Mouse (Mus musculus) bone marrow, adult 2 months (tissue): ENCODE results near the gene Med23. TPM values are rescaled to one million over a fixed set of nuclear protein-coding genes. Genes with fewer than 3 reads are reported as not detected.

Experiments used
- H3K27ac ChIP-seq: fragments of 200-500 bp; 2 replicates; pipeline ENCODE4 v1.5.1; 2012; ENCODE audit warnings: low read depth, mild to moderate bottlenecking, control low read depth, inconsistent platforms, low read length; ENCODE audit not compliant: control insufficient read depth, poor library complexity, insufficient read depth
- H3K4me1 ChIP-seq: fragments of 200-500 bp; 2 replicates; pipeline ENCODE4 v1.6.1; 2011; ENCODE audit warnings: low read length; ENCODE audit not compliant: control insufficient read depth, insufficient read depth
- H3K4me3 ChIP-seq: fragments of 200-500 bp; replicated peaks from 2 replicates; pipeline ENCODE3; 2011; ENCODE audit warnings: mild to moderate bottlenecking, low read depth, low read length, control low read depth; ENCODE audit not compliant: control insufficient read depth
- CTCF ChIP-seq: fragments of 200-500 bp; IDR thresholded peaks from 2 replicates; pipeline ENCODE4 v1.5.1; 2011; ENCODE audit warnings: low read length, control low read depth; ENCODE audit not compliant: control insufficient read depth, insufficient read depth
- POLR2A ChIP-seq: fragments of 200-500 bp; IDR thresholded peaks from 2 replicates; pipeline ENCODE4 v1.6.1; 2011; ENCODE audit warnings: low read depth, mild to moderate bottlenecking, control low read depth, low read length, borderline replicate concordance; ENCODE audit not compliant: control insufficient read depth
- WGBS: fragments of 180-500 bp; shearing (Covaris S2); methylation state at CpG from one replicate; pipeline ENCODE4 v1.1.7; 2018; 5-methylcytosine and 5-hydroxymethylcytosine counted together
- polyA plus RNA-seq: library from polyadenylated mRNA; stranded (reverse); fragments of >200 nt; gene quantifications from 2 replicates; pipeline ENCODE4 v1.2.4, GENCODE M21; 2011; ENCODE audit warnings: low replicate concordance; ENCODE audit not compliant: missing spikeins, insufficient read depth, insufficient read length

Gene Med23
- polyA plus RNA-seq: 5.2 and 8.7 TPM in 2 replicates

DNA sequence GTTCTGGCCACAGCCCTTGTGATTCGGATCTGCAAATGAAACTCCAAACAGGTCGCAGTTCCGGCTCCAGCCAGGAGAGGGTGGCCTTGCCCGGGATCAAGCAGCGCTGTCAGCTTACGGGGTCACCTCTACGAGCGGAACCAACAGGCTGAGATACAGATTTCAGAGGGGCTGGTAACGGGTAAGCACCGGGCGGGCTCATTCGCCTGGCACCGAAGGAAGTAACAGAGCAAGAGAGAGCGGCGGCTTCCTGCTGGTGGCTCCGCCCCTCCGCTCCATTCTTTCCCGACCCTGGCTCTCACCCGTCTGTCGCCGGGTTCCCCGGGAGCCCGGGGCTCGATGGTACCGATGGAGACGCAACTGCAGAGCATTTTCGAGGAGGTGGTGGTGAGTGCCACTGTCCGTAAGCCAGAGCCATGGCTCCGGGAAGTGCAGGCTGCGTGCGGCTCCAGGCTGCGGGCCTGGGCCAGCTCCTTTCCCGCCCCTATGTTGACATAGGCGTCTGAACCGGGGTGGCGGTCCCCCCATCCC lies at the start of gene Med23:
Med23 (plus strand) TSS at position 227 of the 531 bp plus-strand sequence.
- under 1% methylated on average over 36 of the region's 36 CpGs for WGBS

DNA sequence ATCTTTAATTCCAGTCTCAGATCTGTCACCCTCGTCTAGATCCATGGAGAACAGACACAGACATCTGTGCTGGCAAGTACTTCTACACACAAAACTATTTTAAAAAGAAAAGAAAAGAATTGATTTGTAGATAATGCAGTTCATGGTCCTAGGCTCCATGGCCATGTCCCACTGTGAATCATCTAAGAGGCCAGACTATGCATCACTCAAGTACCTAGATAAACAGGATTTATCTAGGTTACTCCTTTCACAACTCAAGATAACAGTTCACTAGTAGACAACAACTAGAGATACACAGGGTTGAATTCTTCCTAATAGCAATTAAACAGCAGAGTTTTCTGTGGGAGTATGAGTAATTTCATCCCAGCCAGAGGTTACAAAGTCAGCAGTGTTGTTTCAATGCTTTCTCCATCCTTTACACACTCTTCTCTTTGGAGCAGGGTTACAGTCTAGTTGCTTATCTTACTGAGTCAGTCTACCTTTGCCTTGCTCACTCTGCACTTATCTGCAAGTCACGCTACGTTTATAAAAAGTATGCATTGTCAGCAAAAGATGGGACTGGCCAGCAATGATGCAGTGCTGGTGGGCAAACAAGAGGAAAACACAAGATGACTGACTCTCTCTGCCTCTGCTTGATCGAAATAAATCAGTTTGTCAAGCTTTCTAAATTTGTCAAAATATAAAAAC lies 47.7 kb upstream of the Med23 start:
- no peak overlapping the region for H3K27ac ChIP-seq
- H3K4me1 ChIP-seq: no peaks in the 10 kb centered on the region; the same call in none of the 2 replicates
- 67% methylated on average over 4 of the region's 4 CpGs for WGBS
- no peak overlapping the region for H3K4me3 ChIP-seq
- TF ChIP-seq POLR2A (no peak), CTCF (no peak)

More for the DNA sequence above, at the start of gene Med23:
- peak within 1 kb of the TSS; percentile 96 for H3K4me3 ChIP-seq
- no peak within 1 kb of the TSS for H3K27ac ChIP-seq
- peak; percentile 67; the same call in 1 of the 2 replicates for TF ChIP-seq POLR2A
- TF ChIP-seq CTCF: peak; percentile 90
- H3K4me1 ChIP-seq: no peaks in the 10 kb centered on the region

- Histone ChIP-seq H3K4me1 (peaks cover 1% of the 10 kb centered on the region), H3K4me3 (no peak overlapping the region), H3K27ac (no peak overlapping the region)
- WGBS: 79% methylated on average over 1 of the region's 1 CpGs
- TF ChIP-seq CTCF: no peak
- TF ChIP-seq POLR2A: no peak
Measured at GRCm38 (mm10) chr10:24822842-24823241, 46.9 kb upstream of the Med23 start.

GRCm38 (mm10) chr10:24823265-24823664 lies 46.5 kb upstream of the Med23 start:
- 12% methylated on average over 1 of the region's 1 CpGs for WGBS
- TF ChIP-seq CTCF (no peak), POLR2A (no peak)
- Histone ChIP-seq H3K4me3 (no peak overlapping the region), H3K27ac (no peak overlapping the region), H3K4me1 (peaks cover 1% of the 10 kb centered on the region)

GRCm38 (mm10) chr10:24823697-24824535 lies 45.9 kb upstream of the Med23 start:
- Histone ChIP-seq H3K27ac (peak overlapping the region; percentile 24; the same call in 1 of the 2 replicates), H3K4me1 (peaks cover 1% of the 10 kb centered on the region), H3K4me3 (peak overlapping the region; percentile 49)
- WGBS: 8% methylated on average over 16 of the region's 16 CpGs
- TF ChIP-seq CTCF (no peak), POLR2A (no peak)

GRCm38 (mm10) chr10:24824621-24825020 lies 45.2 kb upstream of the Med23 start:
- no peak overlapping the region for H3K27ac ChIP-seq
- no peak for TF ChIP-seq POLR2A
- H3K4me3 ChIP-seq: no peak overlapping the region
- peaks cover 1% of the 10 kb centered on the region for H3K4me1 ChIP-seq
- 86% methylated on average over 8 of the region's 8 CpGs for WGBS

DNA sequence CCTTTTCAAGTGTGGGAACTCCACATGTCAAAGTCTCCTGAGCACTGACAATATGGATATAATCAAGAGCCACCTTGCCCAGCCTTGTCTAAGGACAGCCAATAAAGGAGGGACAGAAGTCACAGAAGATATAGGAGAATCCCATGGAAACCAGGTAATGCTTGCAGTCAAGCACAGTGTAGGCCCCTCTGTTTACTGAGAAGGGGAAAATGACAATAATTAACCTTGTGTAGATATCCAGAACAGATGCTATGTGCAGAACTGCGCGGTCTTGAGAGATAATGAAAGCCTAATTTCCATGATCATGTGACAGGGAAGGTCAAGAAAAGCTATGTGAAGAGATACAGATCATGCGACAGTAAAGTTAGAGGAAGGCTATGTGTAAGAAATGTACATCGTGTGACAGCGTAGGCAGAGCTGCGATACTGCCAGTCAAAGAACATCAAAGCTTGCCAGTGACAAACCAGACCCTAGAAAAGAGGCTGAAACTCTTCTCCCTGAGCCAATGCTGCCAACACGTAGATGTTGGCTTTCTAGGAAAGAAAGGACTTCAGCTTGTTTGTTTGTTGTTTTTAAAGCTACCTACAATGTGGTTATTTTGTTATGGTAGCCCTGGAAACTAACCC lies 44.2 kb upstream of the Med23 start:
- TF ChIP-seq CTCF (no peak), POLR2A (no peak)
- no peak overlapping the region for H3K4me3 ChIP-seq
- peaks cover 1% of the 10 kb centered on the region for H3K4me1 ChIP-seq
- 83% methylated on average over 7 of the region's 7 CpGs for WGBS
- H3K27ac ChIP-seq: no peak overlapping the region

DNA sequence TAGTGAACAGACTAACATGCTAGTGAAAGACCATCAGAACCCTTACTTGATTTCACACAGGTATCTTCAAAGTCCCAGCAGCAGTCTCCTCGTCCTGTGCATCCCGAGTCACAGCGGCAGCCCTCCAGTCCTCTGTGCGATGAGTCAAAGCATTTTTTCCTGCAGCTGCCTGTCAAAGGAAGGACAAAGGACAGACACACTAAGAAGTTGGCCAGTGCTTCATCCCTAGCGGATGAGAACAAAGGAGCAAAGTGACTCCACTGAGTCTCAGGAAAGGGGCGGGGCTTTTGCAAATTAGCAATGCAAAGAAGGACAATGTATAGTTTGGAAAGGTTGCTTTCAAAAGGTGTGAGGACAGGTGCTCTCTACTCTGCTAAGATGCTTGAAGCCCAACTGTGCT lies 43.7 kb upstream of the Med23 start:
- no peak overlapping the region for H3K4me3 ChIP-seq
- no peak for TF ChIP-seq CTCF
- H3K4me1 ChIP-seq: peaks cover 1% of the 10 kb centered on the region
- no peak overlapping the region for H3K27ac ChIP-seq
- 89% methylated on average over 6 of the region's 6 CpGs for WGBS
